Mouse (Mus musculus): ENCODE data around the gene Polr2h. TPM values are rescaled to one million over a fixed set of nuclear protein-coding genes. Genes with fewer than 3 reads are reported as not detected.

Gene Polr2h
- polyA plus RNA-seq, 2 experiments, result 77.0 to 121 TPM

GRCm38 (mm10) chr16:20750518-20750917, 33.1 kb downstream of the Polr2h start:
- H3K27me3 ChIP-seq (ENCODE audit: control insufficient read depth, insufficient read depth, low read length), result no peaks in the 10 kb centered on the region
- H3K27ac ChIP-seq (replicated peaks; ENCODE audit: low read depth, low read length), result no peak overlapping the region
- H3K4me1 ChIP-seq (ENCODE audit: control insufficient read depth, insufficient read depth, low read length), result peaks cover 3% of the 10 kb centered on the region; the same call in 1 of the 2 replicates
- H3K9me3 ChIP-seq (ENCODE audit: control insufficient read depth, low read length), result no peaks in the 10 kb centered on the region
- WGBS, result 26% methylated on average over 8 of the region's 8 CpGs
- no peak overlapping the region for H3K9ac ChIP-seq (ENCODE audit: low read depth, low read length, severe bottlenecking)
- H3K4me3 ChIP-seq (replicated peaks; ENCODE audit: low read length), result no peak overlapping the region
- H3K36me3 ChIP-seq (ENCODE audit: control insufficient read depth, insufficient read depth, low read length), result no peaks in the 10 kb centered on the region
- peak; percentile 55; the same call in 1 of the 2 replicates for ATAC-seq (ENCODE audit: low FRiP score, low read depth)
- TF ChIP-seq POLR2A (IDR thresholded peaks at IDR 0.05; ENCODE audit: borderline replicate concordance, extremely low read depth, insufficient read depth, insufficient read length), result no peak
- H3K4me2 ChIP-seq (replicated peaks; ENCODE audit: low read depth, low read length, severe bottlenecking), result no peak overlapping the region
- DNase-seq (ENCODE audit: low spot score), result peak; percentile 52

DNA sequence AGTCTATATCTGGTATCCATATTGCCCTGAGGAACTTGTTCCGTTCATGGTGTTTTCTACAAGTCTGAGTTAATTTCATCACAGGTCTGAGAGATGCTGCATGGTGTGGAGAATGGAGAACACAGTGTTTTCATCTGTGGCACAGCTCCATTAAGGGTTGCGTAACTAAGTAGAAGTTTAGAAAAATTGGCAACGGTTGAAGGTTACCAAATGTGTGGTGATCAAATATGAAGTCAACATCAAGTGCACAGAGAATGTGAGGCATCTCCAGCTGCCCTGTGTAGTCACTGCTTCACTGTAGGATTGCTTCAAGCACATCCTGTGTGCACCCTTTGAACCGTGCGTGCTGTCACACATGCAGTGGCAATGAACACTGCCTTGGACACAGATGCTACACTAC, 38.6 kb downstream of the Polr2h start:
- Histone ChIP-seq H3K9ac (ENCODE audit: low read depth, low read length, severe bottlenecking) (no peak overlapping the region), H3K4me2 (replicated peaks; ENCODE audit: low read depth, low read length, severe bottlenecking) (no peak overlapping the region), H3K4me3 (replicated peaks; ENCODE audit: low read length) (no peak overlapping the region), H3K27me3 (ENCODE audit: control insufficient read depth, insufficient read depth, low read length) (no peaks in the 10 kb centered on the region), H3K27ac (replicated peaks; ENCODE audit: low read depth, low read length) (no peak overlapping the region), H3K4me1 (ENCODE audit: control insufficient read depth, insufficient read depth, low read length) (no peaks in the 10 kb centered on the region), H3K36me3 (ENCODE audit: control insufficient read depth, insufficient read depth, low read length) (no peaks in the 10 kb centered on the region), H3K9me3 (ENCODE audit: control insufficient read depth, low read length) (no peaks in the 10 kb centered on the region)
- TF ChIP-seq POLR2A (IDR thresholded peaks at IDR 0.05; ENCODE audit: borderline replicate concordance, extremely low read depth, insufficient read depth, insufficient read length), result no peak
- ATAC-seq (ENCODE audit: low FRiP score, low read depth) (no peak), DNase-seq (ENCODE audit: low spot score) (no peak)
- 89% methylated on average over 5 of the region's 5 CpGs for WGBS

DNA sequence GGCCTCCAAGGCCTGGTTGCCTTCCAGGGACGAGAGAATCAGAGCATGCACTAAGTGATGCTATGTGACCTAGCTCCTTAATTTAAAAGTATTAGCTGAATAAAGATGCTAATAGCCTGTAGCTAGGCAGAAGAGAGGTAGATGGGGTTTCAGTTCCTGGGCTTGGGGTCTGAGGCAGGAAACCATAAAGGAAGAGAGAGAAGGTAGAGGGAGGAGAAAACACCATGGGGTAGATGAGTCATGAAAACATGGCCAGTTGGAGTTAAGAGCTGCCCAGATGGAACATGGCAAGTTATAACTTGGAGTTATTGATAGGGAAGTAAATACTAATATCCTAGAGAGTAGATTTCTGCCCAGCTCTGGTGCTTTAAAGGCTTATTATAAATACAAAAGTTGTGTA, 39.9 kb downstream of the Polr2h start:
- no peak overlapping the region for H3K4me3 ChIP-seq (replicated peaks; ENCODE audit: low read length)
- ATAC-seq (ENCODE audit: low FRiP score, low read depth), result no peak
- no peak overlapping the region for H3K4me2 ChIP-seq (replicated peaks; ENCODE audit: low read depth, low read length, severe bottlenecking)
- WGBS, result 66% methylated on average over 1 of the region's 1 CpGs
- no peaks in the 10 kb centered on the region for H3K36me3 ChIP-seq (ENCODE audit: control insufficient read depth, insufficient read depth, low read length)
- no peak overlapping the region for H3K9ac ChIP-seq (ENCODE audit: low read depth, low read length, severe bottlenecking)
- DNase-seq (ENCODE audit: low spot score), result no peak
- no peaks in the 10 kb centered on the region for H3K9me3 ChIP-seq (ENCODE audit: control insufficient read depth, low read length)
- no peaks in the 10 kb centered on the region for H3K4me1 ChIP-seq (ENCODE audit: control insufficient read depth, insufficient read depth, low read length)
- H3K27me3 ChIP-seq (ENCODE audit: control insufficient read depth, insufficient read depth, low read length), result no peaks in the 10 kb centered on the region
- TF ChIP-seq POLR2A (IDR thresholded peaks at IDR 0.05; ENCODE audit: borderline replicate concordance, extremely low read depth, insufficient read depth, insufficient read length), result no peak
- H3K27ac ChIP-seq (replicated peaks; ENCODE audit: low read depth, low read length), result no peak overlapping the region

GRCm38 (mm10) chr16:20761681-20762080, 44.2 kb downstream of the Polr2h start:
- peak; percentile 24 for DNase-seq (ENCODE audit: low spot score)
- ATAC-seq (ENCODE audit: low FRiP score, low read depth), result no peak
- 7% methylated on average over 3 of the region's 3 CpGs for WGBS

DNA sequence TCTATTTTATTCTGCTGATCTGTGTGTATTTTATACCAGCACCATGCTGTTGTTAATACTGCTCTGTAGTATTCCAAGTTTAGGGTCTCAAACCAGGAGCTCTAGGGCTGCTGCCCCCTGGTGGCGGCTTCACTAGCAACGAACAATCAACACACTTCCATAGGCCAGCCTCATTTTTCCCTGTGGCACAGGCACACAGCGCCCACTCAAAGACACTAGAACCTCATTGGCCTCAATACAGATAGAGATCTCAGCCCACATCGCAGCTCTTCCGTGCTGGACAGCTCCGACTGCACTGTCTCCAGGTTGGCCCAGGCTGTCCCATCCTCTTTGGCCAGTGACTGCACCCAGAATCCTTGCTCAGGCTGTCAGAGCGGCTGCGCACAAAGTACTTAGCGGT, 47.8 kb downstream of the Polr2h start:
- no peak overlapping the region for H3K4me2 ChIP-seq (replicated peaks; ENCODE audit: low read depth, low read length, severe bottlenecking)
- no peak overlapping the region for H3K4me3 ChIP-seq (replicated peaks; ENCODE audit: low read length)
- ATAC-seq (ENCODE audit: low FRiP score, low read depth) (no peak), DNase-seq (ENCODE audit: low spot score) (peak; percentile 30)
- TF ChIP-seq POLR2A (IDR thresholded peaks at IDR 0.05; ENCODE audit: borderline replicate concordance, extremely low read depth, insufficient read depth, insufficient read length), result no peak
- no peaks in the 10 kb centered on the region for H3K36me3 ChIP-seq (ENCODE audit: control insufficient read depth, insufficient read depth, low read length)
- no peaks in the 10 kb centered on the region for H3K27me3 ChIP-seq (ENCODE audit: control insufficient read depth, insufficient read depth, low read length)
- no peaks in the 10 kb centered on the region for H3K4me1 ChIP-seq (ENCODE audit: control insufficient read depth, insufficient read depth, low read length)
- 43% methylated on average over 9 of the region's 9 CpGs for WGBS
- no peak overlapping the region for H3K9ac ChIP-seq (ENCODE audit: low read depth, low read length, severe bottlenecking)
- H3K9me3 ChIP-seq (ENCODE audit: control insufficient read depth, low read length), result no peaks in the 10 kb centered on the region
- H3K27ac ChIP-seq (replicated peaks; ENCODE audit: low read depth, low read length), result no peak overlapping the region

More at GRCm38 (mm10) chr16:20761681-20762080, 44.2 kb downstream of the Polr2h start:
- no peak overlapping the region for H3K4me2 ChIP-seq (replicated peaks; ENCODE audit: low read depth, low read length, severe bottlenecking)
- no peaks in the 10 kb centered on the region for H3K27me3 ChIP-seq (ENCODE audit: control insufficient read depth, insufficient read depth, low read length)
- H3K27ac ChIP-seq (replicated peaks; ENCODE audit: low read depth, low read length), result no peak overlapping the region
- no peaks in the 10 kb centered on the region for H3K4me1 ChIP-seq (ENCODE audit: control insufficient read depth, insufficient read depth, low read length)
- H3K9me3 ChIP-seq (ENCODE audit: control insufficient read depth, low read length), result no peaks in the 10 kb centered on the region
- H3K9ac ChIP-seq (ENCODE audit: low read depth, low read length, severe bottlenecking), result no peak overlapping the region
- no peak for TF ChIP-seq POLR2A (IDR thresholded peaks at IDR 0.05; ENCODE audit: borderline replicate concordance, extremely low read depth, insufficient read depth, insufficient read length)
- H3K36me3 ChIP-seq (ENCODE audit: control insufficient read depth, insufficient read depth, low read length), result no peaks in the 10 kb centered on the region
- H3K4me3 ChIP-seq (replicated peaks; ENCODE audit: low read length), result no peak overlapping the region

Other genes with a start within 250 kb of the Polr2h start
- gene Eif2b5, start 218.8 kb upstream of the Polr2h start, polyA plus RNA-seq (2012; rRNA removed), result 44.8 and 45.1 TPM in 2 replicates
- gene Eif2b5, start 218.8 kb upstream of the Polr2h start, polyA plus RNA-seq (2014; fragmentation: Nextera tagmentation; extraction: Ambion mirVana), result 90.6 and 95.2 TPM in 2 replicates
- gene Dvl3, start 200.7 kb upstream of the Polr2h start, polyA plus RNA-seq (2012; rRNA removed), result 74.8 and 99.8 TPM in 2 replicates
- gene Dvl3, start 200.7 kb upstream of the Polr2h start, polyA plus RNA-seq (2014; fragmentation: Nextera tagmentation; extraction: Ambion mirVana), result 26.5 and 28.0 TPM in 2 replicates
- 633 and 687 TPM in 2 replicates for gene Ap2m1, start 182.2 kb upstream of the Polr2h start, polyA plus RNA-seq (2012; rRNA removed)
- gene Ap2m1, start 182.2 kb upstream of the Polr2h start, polyA plus RNA-seq (2014; fragmentation: Nextera tagmentation; extraction: Ambion mirVana), result 573 and 622 TPM in 2 replicates
- gene Abcf3, start 169.1 kb upstream of the Polr2h start, polyA plus RNA-seq (2012; rRNA removed), result 56.0 and 57.8 TPM in 2 replicates
- 59.3 and 61.8 TPM in 2 replicates for gene Abcf3, start 169.1 kb upstream of the Polr2h start, polyA plus RNA-seq (2014; fragmentation: Nextera tagmentation; extraction: Ambion mirVana)
- 2.0 and 2.5 TPM in 2 replicates for gene Vwa5b2, start 128.2 kb upstream of the Polr2h start, polyA plus RNA-seq (2012; rRNA removed)
- 0.22 and 1.1 TPM in 2 replicates for gene Vwa5b2, start 128.2 kb upstream of the Polr2h start, polyA plus RNA-seq (2014; fragmentation: Nextera tagmentation; extraction: Ambion mirVana)
- 28.0 and 33.0 TPM in 2 replicates for gene Eef1akmt4, start 106.1 kb upstream of the Polr2h start, polyA plus RNA-seq (2012; rRNA removed)
- gene Eef1akmt4, start 106.1 kb upstream of the Polr2h start, polyA plus RNA-seq (2014; fragmentation: Nextera tagmentation; extraction: Ambion mirVana), result 38.8 and 44.1 TPM in 2 replicates
- gene Gm49333, start 106.1 kb upstream of the Polr2h start, polyA plus RNA-seq (2012; rRNA removed), result not detected in 2 replicates
- gene Gm49333, start 106.1 kb upstream of the Polr2h start, polyA plus RNA-seq (2014; fragmentation: Nextera tagmentation; extraction: Ambion mirVana), result not detected in 2 replicates
- 27.4 and 43.5 TPM in 2 replicates for gene Alg3, start 105.9 kb upstream of the Polr2h start, polyA plus RNA-seq (2012; rRNA removed)
- gene Alg3, start 105.9 kb upstream of the Polr2h start, polyA plus RNA-seq (2014; fragmentation: Nextera tagmentation; extraction: Ambion mirVana), result 43.0 and 43.6 TPM in 2 replicates
- gene Camk2n2, start 96.4 kb upstream of the Polr2h start, polyA plus RNA-seq (2012; rRNA removed), result 4.3 and 5.9 TPM in 2 replicates
- gene Camk2n2, start 96.4 kb upstream of the Polr2h start, polyA plus RNA-seq (2014; fragmentation: Nextera tagmentation; extraction: Ambion mirVana), result 1.0 and 1.1 TPM in 2 replicates
- 14.1 and 15.8 TPM in 2 replicates for gene Ece2, start 87.8 kb upstream of the Polr2h start, polyA plus RNA-seq (2012; rRNA removed)
- gene Ece2, start 87.8 kb upstream of the Polr2h start, polyA plus RNA-seq (2014; fragmentation: Nextera tagmentation; extraction: Ambion mirVana), result 3.9 and 4.1 TPM in 2 replicates
- gene Psmd2, start 66.0 kb upstream of the Polr2h start, polyA plus RNA-seq (2012; rRNA removed), result 156 and 180 TPM in 2 replicates
- gene Psmd2, start 66.0 kb upstream of the Polr2h start, polyA plus RNA-seq (2014; fragmentation: Nextera tagmentation; extraction: Ambion mirVana), result 270 and 298 TPM in 2 replicates
- gene Eif4g1, start 49.4 kb upstream of the Polr2h start, polyA plus RNA-seq (2012; rRNA removed), result 299 and 374 TPM in 2 replicates
- gene Eif4g1, start 49.4 kb upstream of the Polr2h start, polyA plus RNA-seq (2014; fragmentation: Nextera tagmentation; extraction: Ambion mirVana), result 148 and 161 TPM in 2 replicates
- gene Fam131a, start 24.4 kb upstream of the Polr2h start, polyA plus RNA-seq (2012; rRNA removed), result 15.6 and 21.3 TPM in 2 replicates
- gene Fam131a, start 24.4 kb upstream of the Polr2h start, polyA plus RNA-seq (2014; fragmentation: Nextera tagmentation; extraction: Ambion mirVana), result 10.3 and 11.0 TPM in 2 replicates
- gene Clcn2, start 81 bp downstream of the Polr2h start, polyA plus RNA-seq (2012; rRNA removed), result 72.9 and 102 TPM in 2 replicates
- gene Clcn2, start 81 bp downstream of the Polr2h start, polyA plus RNA-seq (2014; fragmentation: Nextera tagmentation; extraction: Ambion mirVana), result 17.1 and 21.6 TPM in 2 replicates
- gene Chrd, start 15.5 kb downstream of the Polr2h start, polyA plus RNA-seq (2012; rRNA removed), result 38.9 and 47.1 TPM in 2 replicates
- gene Chrd, start 15.5 kb downstream of the Polr2h start, polyA plus RNA-seq (2014; fragmentation: Nextera tagmentation; extraction: Ambion mirVana), result 11.5 and 11.6 TPM in 2 replicates
- gene Thpo, start 16.8 kb downstream of the Polr2h start, polyA plus RNA-seq (2012; rRNA removed), result 3.8 and 4.5 TPM in 2 replicates
- 0.78 and 1.4 TPM in 2 replicates for gene Thpo, start 16.8 kb downstream of the Polr2h start, polyA plus RNA-seq (2014; fragmentation: Nextera tagmentation; extraction: Ambion mirVana)

All from limb, embryonic 14.5 days (tissue).